In the genomic region with DNA sequence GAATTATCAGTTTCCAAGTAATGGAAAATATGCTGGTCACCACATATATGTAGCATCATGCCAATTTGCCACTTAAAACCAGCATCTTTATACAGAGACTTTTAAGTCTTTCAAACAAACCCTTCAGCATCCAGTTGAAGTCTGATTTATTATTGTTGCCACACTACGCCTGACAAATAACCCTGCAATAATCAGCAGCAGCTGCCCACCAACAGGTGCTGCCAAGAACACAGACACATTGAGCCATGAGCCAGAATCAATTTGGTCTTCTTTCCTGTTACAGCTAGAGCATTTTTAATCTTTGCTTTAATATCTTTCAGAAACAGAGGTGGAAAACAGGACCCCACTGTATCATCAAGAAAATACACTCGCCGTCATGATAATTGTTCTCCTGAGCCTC, we compare ENCODE assay signal across 26 mouse cellular contexts.
A peak's percentile ranks its signal among the peaks of the same experiment; 100 is the strongest.
DNase-seq lines count a peak whose midpoint lies in the region; TF ChIP-seq lines count a peak whose summit lies in the region.
"Had no signal": no experiment of that assay in that cellular context is flagged by ENCODE, and none has a peak within 500 bp of the region (broad histone marks: within the 10 kb centered on the region; RNA-seq: fewer than 3 reads in every experiment).

No protein-coding gene starts in this region.

- DNase-seq in gastrocnemius, adult 2 months = peak; percentile 16
- DNase-seq in gastrocnemius, adult 8-10 months (ENCODE audit: low spot score in 2 of 2) = no peak
- DNase-seq in layer of hippocampus, postnatal 36 days = peak; percentile 8 to 14
- DNase-seq in layer of hippocampus, adult 11-12 months (ENCODE audit: low spot score) = no peak
- peak; percentile 16 for DNase-seq in 3T3-L1 (ENCODE audit: low read depth, low spot score)
- peak; percentile 24 for DNase-seq in brain, embryonic 14.5 days (ENCODE audit: low read depth)
- DNase-seq in heart, adult 11 months = no peak
- DNase-seq: adrenal gland, adult 2 months; B cell, adult 2 months; cerebellum, adult 9-10 months; gastrocnemius, postnatal 36 days; heart, adult 2 months; heart, postnatal 4 days; kidney, adult 2 months; kidney, postnatal 36 days; lung, embryonic 14.5 days; lung, postnatal 14 days; right cerebral cortex, postnatal 14 days; thymus, postnatal 4 days had no signal

- no peak for TF ChIP-seq CTCF in gastrocnemius, adult 2 months (IDR thresholded peaks at IDR 0.05)
- TF ChIP-seq CTCF in brain, embryonic 14.5 days (IDR thresholded peaks at IDR 0.05; ENCODE audit: borderline replicate concordance, extremely low read depth, insufficient read depth, insufficient read length) = no peak

- H3K4me3 ChIP-seq in gastrocnemius, adult 2 months = no peak overlapping the region
- H3K4me3 ChIP-seq: forebrain, embryonic 13.5 days; heart, adult 2 months; heart, embryonic 12.5 days; hindbrain, embryonic 15.5 days; intestine, embryonic 15.5 days; liver, embryonic 15.5 days; midbrain, embryonic 15.5 days; neural tube, embryonic 13.5 days had no signal

- intact Hi-C loops in gastrocnemius, adult 2 months (cut with DNase I) = no loop called here

- no peak for TF ChIP-seq POLR2A in brain, embryonic 14.5 days (IDR thresholded peaks at IDR 0.05; ENCODE audit: borderline replicate concordance, extremely low read depth, insufficient read depth, insufficient read length, poor library complexity, severe bottlenecking)

- no peak overlapping the region for H3K27ac ChIP-seq in gastrocnemius, adult 2 months
- H3K27ac ChIP-seq: forebrain, embryonic 13.5 days; heart, adult 2 months; hindbrain, embryonic 15.5 days; intestine, embryonic 15.5 days; liver, embryonic 15.5 days; midbrain, embryonic 15.5 days; neural tube, embryonic 13.5 days had no signal

Comparison
In these comparisons a context has a peak if more than half of its experiments do, and no peak if none do; other contexts are left out.
1. DNase-seq: peak in gastrocnemius, adult 2 months (single experiment), layer of hippocampus, postnatal 36 days (2 of 2), 3T3-L1 (single experiment) and brain, embryonic 14.5 days (single experiment); none in gastrocnemius, adult 8-10 months (0 of 2), layer of hippocampus, adult 11-12 months (single experiment) and heart, adult 11 months (single experiment).